Mouse (Mus musculus) megakaryocyte, adult 5-6 weeks (primary cell): Measurements from ENCODE around the gene Ddx6. TPM values are rescaled to one million over a fixed set of nuclear protein-coding genes. Genes with fewer than 3 reads are reported as not detected.
A peak's percentile ranks its signal among the peaks of the same experiment; 100 is the strongest.
"Not testable (repeated sequence)": the region's sequence is repeated elsewhere in the genome, so short reads cannot be mapped to it uniquely, and the experiment has no call there.

ENCODE experiments used
- ATAC-seq: 2 replicates; pipeline ENCODE4 v1.8.0; 2016; ENCODE audit warnings: mild to moderate bottlenecking, inconsistent platforms; ENCODE audit not compliant: poor library complexity, severe bottlenecking
- total RNA-seq, 2 experiments: library from RNA; stranded (forward) in 1 of 2; stranded (reverse) in 1 of 2; fragments of 153-499, 151-499 nt in 1 of 2; fragments of 221-1000, 200-1000 nt in 1 of 2; gene quantifications; 2 replicates each; pipeline versions ENCODE4 v1.2.3 to v1.2.4; 2015 to 2017

The Ddx6 gene
- total RNA-seq, 2 experiments from 2014 or later = 60.2 to 71.2 TPM

- no peak for ATAC-seq
Observed at GRCm38 (mm10) chr9:44593221-44593620, 11.5 kb upstream of the Ddx6 start.

- ATAC-seq = no peak
Observed at GRCm38 (mm10) chr9:44593886-44594285, 10.8 kb upstream of the Ddx6 start.

GRCm38 (mm10) chr9:44594901-44595536 lies 9.7 kb upstream of the Ddx6 start:
- ATAC-seq = no peak

- ATAC-seq = no peak
Observed at GRCm38 (mm10) chr9:44595537-44595930, 9.2 kb upstream of the Ddx6 start.

- ATAC-seq = no peak
Observed at GRCm38 (mm10) chr9:44597742-44598141, 7.0 kb upstream of the Ddx6 start.

GRCm38 (mm10) chr9:44598899-44599495 lies 5.7 kb upstream of the Ddx6 start:
- ATAC-seq = no peak

GRCm38 (mm10) chr9:44599616-44600015 lies 5.1 kb upstream of the Ddx6 start:
- ATAC-seq = no peak

- no peak for ATAC-seq
Observed at GRCm38 (mm10) chr9:44600801-44601200, 3.9 kb upstream of the Ddx6 start.

- no peak for ATAC-seq
Observed at GRCm38 (mm10) chr9:44602766-44603165, 1.9 kb upstream of the Ddx6 start.

- peak; percentile 55 for ATAC-seq
Observed at GRCm38 (mm10) chr9:44603454-44604289, 1.0 kb upstream of the Ddx6 start.

- peak; percentile 73 for ATAC-seq
Observed at GRCm38 (mm10) chr9:44604290-44604778, 358 bp upstream of the Ddx6 start.

- no peak for ATAC-seq
Observed at GRCm38 (mm10) chr9:44605616-44606165, 999 bp downstream of the Ddx6 start.

- no peak for ATAC-seq
Observed at GRCm38 (mm10) chr9:44606646-44607045, 2.0 kb downstream of the Ddx6 start.

GRCm38 (mm10) chr9:44607306-44607705 lies 2.6 kb downstream of the Ddx6 start:
- no peak for ATAC-seq

GRCm38 (mm10) chr9:44610371-44610770 lies 5.7 kb downstream of the Ddx6 start:
- ATAC-seq = no peak

GRCm38 (mm10) chr9:44613081-44613480 lies 8.4 kb downstream of the Ddx6 start:
- not testable (repeated sequence) for ATAC-seq

GRCm38 (mm10) chr9:44621114-44621513 lies 16.4 kb downstream of the Ddx6 start:
- ATAC-seq = no peak

- ATAC-seq = no peak
Observed at GRCm38 (mm10) chr9:44624390-44624789, 19.7 kb downstream of the Ddx6 start.

GRCm38 (mm10) chr9:44626268-44626667 lies 21.6 kb downstream of the Ddx6 start:
- no peak for ATAC-seq

- ATAC-seq = peak; percentile 40; the same call in 1 of the 2 replicates
Observed at GRCm38 (mm10) chr9:44637551-44638169, 33.0 kb downstream of the Ddx6 start.

- ATAC-seq = 0 out of 2 replicates have a peak, but pooled peaks have one; percentile 18
Observed at GRCm38 (mm10) chr9:44638726-44639125, 34.0 kb downstream of the Ddx6 start.
